Mouse (Mus musculus): ENCODE data around the gene Cdc25a.

GRCm38 (mm10) chr9:109931257-109932171 is 56.1 kb downstream of the Cdc25a start, which contains the start of gene Map4:
- TF ChIP-seq CTCF (IDR thresholded peaks at IDR 0.05; ENCODE audit: insufficient read depth, low read depth, low read length) = no peak
- TF ChIP-seq POLR2A (IDR thresholded peaks at IDR 0.05; ENCODE audit: insufficient read depth, low read depth, low read length) = peak; percentile 62; the same call in 1 of the 2 replicates

Measured in olfactory bulb, adult 2 months (tissue).